Mouse (Mus musculus) small intestine, adult 2 months (tissue): ENCODE measurements around the gene Pde4d. TPM values are rescaled to one million over a fixed set of nuclear protein-coding genes. Genes with fewer than 3 reads are reported as not detected.
A peak's percentile ranks its signal among the peaks of the same experiment; 100 is the strongest.

Experiments used
- H3K27ac ChIP-seq: fragments of 200-500 bp; 2 replicates; pipeline ENCODE4 v1.5.1; 2012; ENCODE audit warnings: low read depth, low read length, control low read depth, inconsistent platforms; ENCODE audit not compliant: insufficient read depth
- H3K27me3 ChIP-seq: fragments of 200-500 bp; 2 replicates; pipeline ENCODE4 v1.6.1; 2012; ENCODE audit warnings: mild to moderate bottlenecking, moderate library complexity, low read length, inconsistent platforms; ENCODE audit not compliant: control insufficient read depth, insufficient read depth
- H3K36me3 ChIP-seq: fragments of 200-500 bp; 2 replicates; pipeline ENCODE4 v1.6.1; 2012; ENCODE audit warnings: mild to moderate bottlenecking, low read length, control low read depth, inconsistent platforms; ENCODE audit not compliant: control insufficient read depth, insufficient read depth
- H3K4me1 ChIP-seq: fragments of 200-500 bp; 2 replicates; pipeline ENCODE4 v1.6.1; 2012; ENCODE audit warnings: low read length, inconsistent platforms, mixed read lengths; ENCODE audit not compliant: control insufficient read depth, insufficient read depth, insufficient read length
- H3K4me3 ChIP-seq: fragments of 200-500 bp; 2 replicates; pipeline ENCODE4 v1.5.1; 2012; ENCODE audit warnings: low read depth, mild to moderate bottlenecking, control low read depth, inconsistent platforms, low read length, moderate library complexity
- CTCF ChIP-seq: fragments of 200-500 bp; IDR thresholded peaks from 2 replicates; pipeline ENCODE4 v1.5.1; 2012; ENCODE audit warnings: low read depth, mild to moderate bottlenecking, control low read depth, inconsistent platforms, low read length, moderate library complexity, mixed read lengths; ENCODE audit not compliant: insufficient replicate concordance, insufficient read length; ENCODE audit errors: extremely low read depth
- POLR2A ChIP-seq: fragments of 200-500 bp; IDR thresholded peaks from 2 replicates; pipeline ENCODE4 v1.6.1; 2012; ENCODE audit warnings: low read depth, mild to moderate bottlenecking, control low read depth, inconsistent platforms, low read length, moderate library complexity
- WGBS: fragments of 180-500 bp; shearing (Covaris S2); methylation state at CpG from one replicate; pipeline ENCODE4 v1.1.7; 2018; 5-methylcytosine and 5-hydroxymethylcytosine counted together
- polyA plus RNA-seq: library from polyadenylated mRNA; depleted of rRNA; stranded (reverse); fragments of >200 nt; gene quantifications from 2 replicates; pipeline ENCODE4 v1.2.3, GENCODE M21; 2012

The Pde4d gene
- polyA plus RNA-seq, 1 experiment: 8.4 TPM

- no peak overlapping the region for H3K4me3 ChIP-seq
- H3K27ac ChIP-seq: 0 out of 2 replicates have a peak overlapping the region, but pooled peaks have one; percentile 0
- 40% methylated on average over 18 of the region's 18 CpGs for WGBS
- peaks cover 13% of the 10 kb centered on the region; the same call in 1 of the 2 replicates for H3K4me1 ChIP-seq
- H3K27me3 ChIP-seq: no peaks in the 10 kb centered on the region
- no peak for TF ChIP-seq POLR2A
- TF ChIP-seq CTCF: no peak
- no peaks in the 10 kb centered on the region for H3K36me3 ChIP-seq
Observed at GRCm38 (mm10) chr13:109231848-109232460, 782.2 kb downstream of the Pde4d start.

DNA sequence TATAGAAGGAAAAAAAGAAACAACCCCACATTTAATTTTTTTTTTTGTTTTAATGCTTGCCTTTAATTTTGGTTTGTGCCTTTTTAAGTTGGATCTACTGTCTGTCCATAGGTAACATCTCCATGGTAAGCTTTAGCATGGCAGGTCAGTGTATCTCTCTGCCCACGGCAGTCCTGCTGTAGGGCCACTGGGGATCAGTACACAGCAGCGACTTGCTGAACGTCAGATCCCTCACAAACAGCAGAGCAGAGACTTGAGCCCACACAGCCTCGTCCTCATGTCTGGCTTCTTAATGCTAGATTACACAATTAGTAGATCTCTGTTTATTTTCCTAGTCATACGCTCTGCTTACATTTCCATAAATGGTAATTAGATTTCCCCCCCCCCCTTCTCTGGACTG, 782.8 kb downstream of the Pde4d start:
- Histone ChIP-seq H3K27ac (no peak overlapping the region), H3K36me3 (no peaks in the 10 kb centered on the region), H3K27me3 (no peaks in the 10 kb centered on the region), H3K4me1 (peaks cover 13% of the 10 kb centered on the region; the same call in 1 of the 2 replicates), H3K4me3 (no peak overlapping the region)
- TF ChIP-seq CTCF (no peak), POLR2A (no peak)
- WGBS: 73% methylated on average over 5 of the region's 5 CpGs

DNA sequence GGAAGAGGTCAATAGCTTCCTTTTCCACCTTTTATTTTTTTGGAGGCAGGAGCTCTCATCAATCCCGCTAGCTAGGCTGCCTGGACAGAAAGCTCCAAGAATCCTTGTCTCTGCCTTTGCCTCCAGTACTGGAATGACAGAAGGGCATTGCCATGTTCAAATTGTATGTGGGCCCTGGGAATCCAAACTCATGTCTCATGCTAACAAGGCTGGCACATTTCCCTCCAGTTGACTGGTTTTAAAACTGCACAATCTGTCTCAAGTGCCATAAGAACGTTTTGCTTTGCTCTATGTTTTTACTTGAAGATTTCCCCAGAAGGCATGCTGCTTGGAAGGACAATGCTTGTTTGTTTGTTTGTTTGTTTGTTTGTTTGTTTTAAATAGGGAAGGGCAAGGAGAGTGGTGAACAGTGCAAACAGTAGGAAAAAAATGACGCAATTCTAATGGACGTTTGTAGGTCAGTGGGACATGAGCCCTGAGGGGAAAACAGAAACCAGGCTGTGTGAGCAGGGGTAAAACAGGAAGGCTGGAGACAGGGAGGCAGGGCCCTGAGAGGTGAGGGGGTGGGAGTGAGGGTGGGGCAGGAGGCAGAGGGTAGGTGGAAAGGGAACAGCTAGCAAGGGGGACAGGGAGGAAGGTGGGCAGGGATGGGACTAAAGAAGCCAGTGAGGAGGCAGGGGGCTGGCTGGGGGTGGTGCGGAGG, 784.3 kb downstream of the Pde4d start:
- TF ChIP-seq POLR2A: no peak
- no peak for TF ChIP-seq CTCF
- no peak overlapping the region for H3K4me3 ChIP-seq
- no peak overlapping the region for H3K27ac ChIP-seq
- H3K27me3 ChIP-seq: no peaks in the 10 kb centered on the region
- peaks cover 16% of the 10 kb centered on the region; the same call in 1 of the 2 replicates for H3K4me1 ChIP-seq
- 67% methylated on average over 5 of the region's 5 CpGs for WGBS
- no peaks in the 10 kb centered on the region for H3K36me3 ChIP-seq

- peaks cover 18% of the 10 kb centered on the region for H3K4me1 ChIP-seq
- H3K27me3 ChIP-seq: no peaks in the 10 kb centered on the region
- no peak overlapping the region for H3K27ac ChIP-seq
- H3K36me3 ChIP-seq: no peaks in the 10 kb centered on the region
- H3K4me3 ChIP-seq: no peak overlapping the region
- 40% methylated on average over 4 of the region's 4 CpGs for WGBS
- TF ChIP-seq CTCF (no peak), POLR2A (no peak)
Observed at GRCm38 (mm10) chr13:109236047-109236446, 786.3 kb downstream of the Pde4d start.

GRCm38 (mm10) chr13:109238670-109239069, 788.9 kb downstream of the Pde4d start:
- H3K4me3 ChIP-seq: no peak overlapping the region
- no peaks in the 10 kb centered on the region for H3K36me3 ChIP-seq
- 33% methylated on average over 4 of the region's 4 CpGs for WGBS
- no peak overlapping the region for H3K27ac ChIP-seq
- H3K4me1 ChIP-seq: peaks cover 8% of the 10 kb centered on the region
- TF ChIP-seq POLR2A: no peak
- no peak for TF ChIP-seq CTCF
- no peaks in the 10 kb centered on the region; the same call in 1 of the 2 replicates for H3K27me3 ChIP-seq

DNA sequence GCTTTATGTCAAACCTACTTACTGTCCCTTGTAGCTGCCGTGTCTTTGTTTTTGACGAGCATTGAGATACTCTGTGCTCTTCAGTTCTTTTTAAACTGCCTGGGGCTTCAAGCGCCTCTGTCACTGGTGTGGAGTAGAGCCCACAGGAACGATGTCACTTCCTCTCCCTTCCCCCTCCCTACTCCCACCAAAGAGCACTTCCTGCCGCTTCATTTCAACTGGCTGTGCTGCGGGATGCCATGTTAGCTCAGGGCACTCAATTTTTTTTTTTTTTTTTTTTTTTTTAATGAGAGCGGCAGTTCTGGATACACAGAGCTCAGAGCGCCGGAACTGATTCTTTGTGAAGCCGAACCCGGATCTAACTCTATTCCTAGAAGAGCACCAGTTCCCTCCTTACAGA, 789.5 kb downstream of the Pde4d start:
- H3K4me3 ChIP-seq: no peak overlapping the region
- 70% methylated on average over 11 of the region's 11 CpGs for WGBS
- H3K27ac ChIP-seq: no peak overlapping the region
- TF ChIP-seq POLR2A (no peak), CTCF (no peak)
- peaks cover 8% of the 10 kb centered on the region for H3K4me1 ChIP-seq
- no peaks in the 10 kb centered on the region; the same call in 1 of the 2 replicates for H3K27me3 ChIP-seq
- H3K36me3 ChIP-seq: no peaks in the 10 kb centered on the region

GRCm38 (mm10) chr13:109242456-109243050, 792.8 kb downstream of the Pde4d start:
- Histone ChIP-seq H3K27ac (no peak overlapping the region), H3K4me3 (no peak overlapping the region), H3K27me3 (no peaks in the 10 kb centered on the region; the same call in 1 of the 2 replicates), H3K4me1 (peaks cover 8% of the 10 kb centered on the region), H3K36me3 (no peaks in the 10 kb centered on the region)
- WGBS: 85% methylated on average over 9 of the region's 9 CpGs
- TF ChIP-seq POLR2A: no peak
- TF ChIP-seq CTCF: no peak
